Mouse (Mus musculus) CH12F3 (cell line): ENCODE results near the gene Slc16a14.

Source experiments
- in situ Hi-C: fragments of 300-500 bp; cut with MboI; formaldehyde crosslinking; loops from 2 replicates; pipeline ENCODE4 v1.14.3; 2020; ENCODE audit warnings: low sequenced_read_pairs

Gene Slc16a14

DNA sequence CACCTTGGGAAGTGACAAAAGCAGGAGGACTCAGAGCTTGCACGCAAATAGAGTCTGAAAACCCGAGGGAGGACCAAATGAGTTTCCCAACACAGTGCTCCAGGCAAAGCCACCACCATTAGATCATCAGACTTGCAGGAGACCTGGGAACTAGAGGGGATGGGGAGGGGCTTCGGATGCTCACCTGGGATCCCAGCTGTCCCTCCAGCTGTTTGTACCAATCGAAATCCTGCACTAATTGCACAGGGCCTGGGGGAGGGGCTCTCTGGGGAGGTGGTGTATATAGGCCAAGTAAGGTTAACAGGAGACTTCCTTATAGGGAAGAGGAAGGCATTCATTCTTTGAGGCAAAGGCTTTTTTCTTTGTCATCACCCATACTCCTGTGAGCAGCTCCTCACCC, 66.1 kb downstream of the Slc16a14 start:
- in situ Hi-C loops = no loop called here

DNA sequence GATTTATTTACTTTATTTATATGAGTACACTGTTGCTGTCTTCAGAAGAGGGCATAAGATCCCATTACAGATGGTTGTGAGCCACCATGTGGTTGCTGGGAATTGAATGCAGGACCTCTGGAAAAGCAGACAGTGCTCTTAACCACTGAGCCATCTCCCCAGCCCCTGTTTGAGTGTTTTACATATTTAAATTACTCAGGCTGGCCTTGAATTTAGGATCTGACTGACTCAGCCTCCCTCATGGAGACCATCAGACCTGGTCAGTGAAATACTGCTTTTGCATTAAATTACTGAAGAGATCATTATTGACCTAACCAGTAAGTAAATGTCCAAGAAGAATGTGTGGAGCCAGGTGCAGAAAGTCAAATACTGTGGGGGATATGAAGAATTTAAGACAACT, 66.6 kb downstream of the Slc16a14 start:
- in situ Hi-C loops = no loop called here

DNA sequence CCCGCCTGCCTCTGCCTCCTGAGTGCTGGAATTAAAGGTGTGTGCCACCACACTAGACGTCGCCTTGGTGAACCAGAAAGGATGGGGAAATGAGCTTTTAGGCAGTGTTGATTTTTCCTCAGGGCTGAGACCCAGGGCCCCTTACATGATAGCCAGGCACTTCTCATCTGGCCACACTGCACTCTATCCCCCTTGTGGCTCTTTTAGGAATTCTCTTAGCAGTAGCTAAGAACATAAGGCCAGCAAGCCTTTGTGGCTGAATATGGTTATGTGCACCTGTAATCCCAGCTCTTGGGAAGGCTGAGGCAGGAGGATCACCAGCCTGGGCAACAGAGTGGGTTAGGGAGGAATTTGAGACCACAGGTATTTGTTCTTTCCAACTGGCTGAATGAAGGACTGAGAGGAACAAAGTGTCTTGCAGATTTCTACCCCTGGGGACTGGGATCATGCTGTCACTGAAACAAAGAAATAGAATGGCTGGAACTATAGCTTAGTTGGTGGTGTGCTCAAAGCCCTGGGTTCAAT, 68.2 kb downstream of the Slc16a14 start:
- in situ Hi-C loops = no loop called here

DNA sequence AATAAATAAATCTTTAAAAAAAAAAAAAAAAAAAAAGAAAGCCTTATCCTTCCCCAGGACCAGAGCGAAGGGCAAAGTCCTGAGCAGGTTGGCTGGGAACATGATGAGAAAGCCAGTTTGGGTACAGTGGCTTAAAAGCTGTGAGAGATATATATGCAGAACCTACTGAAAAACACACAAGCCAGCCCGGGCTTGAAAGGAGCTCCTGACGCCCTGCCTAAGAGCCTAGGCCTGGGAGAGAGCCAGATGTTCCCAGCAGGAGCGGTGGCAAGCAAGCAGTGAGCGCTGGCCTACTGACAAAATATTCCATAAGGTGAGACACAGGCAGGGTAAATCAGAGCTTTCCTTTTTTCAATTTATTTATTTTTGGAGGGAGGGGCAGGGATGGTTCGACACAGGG, 68.7 kb downstream of the Slc16a14 start:
- in situ Hi-C loops = no loop called here

DNA sequence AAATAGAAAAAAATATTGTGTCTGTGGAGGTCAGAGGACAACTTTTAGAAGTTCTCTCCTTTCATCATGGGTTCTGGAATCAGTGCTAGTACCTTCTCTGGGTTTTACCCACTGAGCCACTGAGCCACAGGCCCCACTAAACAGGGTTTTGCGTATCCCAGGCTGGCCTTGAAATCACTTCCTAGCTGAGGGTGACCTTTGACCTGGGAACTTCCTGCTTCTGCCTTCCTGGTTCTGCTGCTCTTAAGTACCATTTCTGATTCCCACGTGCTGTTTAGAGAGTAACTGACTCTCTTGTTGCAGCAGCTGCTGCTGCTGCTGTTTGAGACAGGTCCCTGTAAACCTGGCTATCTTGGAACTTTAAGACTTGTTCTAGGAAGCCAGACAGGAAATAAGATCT, 70.3 kb downstream of the Slc16a14 start:
- in situ Hi-C loops = no loop called here

DNA sequence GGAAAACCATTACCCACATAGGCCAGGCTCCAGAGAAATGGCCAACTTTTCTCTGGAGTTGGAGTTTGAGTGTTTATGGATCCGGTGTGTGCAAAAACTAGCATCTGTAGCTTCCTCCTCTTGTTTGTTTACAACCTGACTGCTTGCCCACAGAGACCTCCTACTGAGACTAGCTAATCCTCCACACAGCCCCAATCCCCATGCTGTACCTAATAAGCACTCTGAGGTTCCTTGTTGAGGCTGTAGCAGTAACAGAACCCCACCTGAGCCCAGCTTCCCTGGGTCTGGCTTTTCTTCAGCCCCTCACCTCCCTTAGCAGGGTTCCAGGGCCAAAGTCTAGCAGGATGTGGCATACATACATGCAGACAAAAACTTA, 73.7 kb downstream of the Slc16a14 start:
- in situ Hi-C loops = no loop called here

DNA sequence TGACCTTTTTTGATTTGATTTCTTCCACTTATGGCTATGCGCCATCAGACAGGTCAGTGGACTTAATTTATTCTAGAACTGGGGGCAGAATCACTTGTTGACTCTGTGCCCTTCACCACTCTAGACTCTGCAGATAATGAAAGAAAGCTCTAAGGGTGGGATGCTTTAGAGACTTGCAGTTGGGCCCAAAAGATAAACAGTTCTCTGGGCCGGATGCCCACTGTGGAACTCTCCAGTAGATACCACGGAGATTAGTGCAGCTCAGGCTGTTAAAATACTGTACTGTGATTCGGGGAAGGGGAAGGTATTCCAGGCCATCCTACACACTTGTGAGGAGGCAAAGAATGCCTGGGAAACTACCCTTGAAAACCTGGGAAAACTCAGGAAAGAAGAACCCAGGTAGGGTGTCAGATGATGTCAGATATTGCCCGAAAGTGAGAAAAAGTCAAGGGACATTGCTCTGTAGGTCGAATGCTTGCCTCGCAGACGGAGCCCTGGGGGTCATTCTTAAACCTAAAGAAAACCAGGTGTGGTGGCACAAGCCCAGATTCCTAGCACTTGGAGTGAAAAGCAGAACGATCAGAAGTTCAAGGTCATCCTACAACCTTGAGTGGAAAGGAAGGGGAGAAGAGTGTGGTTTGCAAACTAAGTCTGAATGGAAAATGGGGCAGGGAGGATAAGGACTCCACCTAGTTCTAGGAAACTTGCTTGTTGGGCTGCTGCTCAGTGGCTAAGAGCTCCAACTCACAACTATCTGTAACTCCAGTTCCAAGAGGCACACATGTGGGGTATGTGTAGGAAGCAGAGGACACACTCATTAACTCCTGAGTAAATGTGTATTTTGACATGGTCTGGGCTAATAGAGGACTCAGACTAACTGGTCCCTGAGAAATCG, 74.3 kb downstream of the Slc16a14 start:
- in situ Hi-C loops = no loop called here

DNA sequence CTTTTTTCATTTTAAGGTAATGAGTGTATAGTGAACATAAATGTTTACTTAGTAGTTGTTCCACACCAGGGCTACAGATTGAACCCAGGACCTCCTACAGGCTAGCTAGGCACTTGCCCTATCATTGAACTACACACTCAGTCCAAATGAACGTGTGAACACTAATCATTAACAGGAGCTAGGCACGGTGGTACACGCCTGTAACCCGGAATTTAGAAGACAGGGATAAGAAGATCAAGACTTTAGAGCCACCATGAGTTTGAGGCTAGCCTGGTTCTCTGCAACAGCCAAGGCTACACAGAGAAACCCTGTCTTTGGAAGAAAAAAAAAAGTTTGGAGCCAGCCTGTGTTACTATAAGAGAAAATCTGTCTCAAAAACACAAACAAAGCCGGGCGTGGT, 75.3 kb downstream of the Slc16a14 start:
- in situ Hi-C loops = no loop called here
